Mouse (Mus musculus): Measurements from ENCODE around the gene Heca.
A peak's percentile ranks its signal among the peaks of the same experiment; 100 is the strongest.
"Not testable (repeated sequence)": the region's sequence is repeated elsewhere in the genome, so short reads cannot be mapped to it uniquely, and the experiment has no call there.

Heca gene

DNA sequence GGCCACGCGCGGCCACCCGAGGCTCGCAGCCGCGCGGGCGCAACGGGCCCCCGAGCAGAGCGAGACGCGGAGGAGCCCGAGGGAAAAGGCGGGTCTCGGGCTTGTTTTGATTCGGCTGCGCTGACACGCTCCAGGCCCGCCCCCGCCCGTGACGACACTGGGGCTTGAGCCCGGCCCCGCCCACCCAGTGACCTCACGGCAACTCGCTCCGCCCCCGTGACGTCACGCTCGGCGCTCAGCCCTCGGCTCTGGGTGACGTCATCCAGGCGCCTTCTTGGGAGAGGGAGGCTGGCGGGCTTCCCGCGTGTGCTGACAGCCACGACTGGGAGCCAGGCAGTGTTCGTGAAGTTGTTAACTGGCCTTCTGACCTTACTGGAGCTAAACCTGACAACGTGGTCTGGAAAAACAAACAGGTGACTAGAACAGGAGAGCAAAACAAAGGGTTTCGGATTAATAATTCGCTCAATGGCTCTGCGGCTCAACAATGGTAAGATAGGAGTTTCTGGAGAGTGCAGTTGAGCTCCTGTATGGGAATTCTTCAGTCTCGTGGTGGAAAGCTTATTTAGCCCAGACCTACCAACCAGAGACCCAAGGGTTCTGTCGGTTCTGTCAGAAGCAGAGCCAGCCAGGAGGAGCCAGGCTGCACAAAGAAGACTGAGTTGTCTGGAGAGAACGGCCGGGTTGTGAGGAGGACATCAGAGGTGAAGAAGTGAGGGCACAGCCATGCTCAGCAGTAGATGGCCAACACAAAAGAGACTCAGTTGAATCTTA is at the start of gene Heca:
Gene Heca (minus strand): TSS at position 108 of the 771 bp plus-strand sequence.
- DNase-seq (ENCODE audit: low read depth) = peak; percentile 88

DNA sequence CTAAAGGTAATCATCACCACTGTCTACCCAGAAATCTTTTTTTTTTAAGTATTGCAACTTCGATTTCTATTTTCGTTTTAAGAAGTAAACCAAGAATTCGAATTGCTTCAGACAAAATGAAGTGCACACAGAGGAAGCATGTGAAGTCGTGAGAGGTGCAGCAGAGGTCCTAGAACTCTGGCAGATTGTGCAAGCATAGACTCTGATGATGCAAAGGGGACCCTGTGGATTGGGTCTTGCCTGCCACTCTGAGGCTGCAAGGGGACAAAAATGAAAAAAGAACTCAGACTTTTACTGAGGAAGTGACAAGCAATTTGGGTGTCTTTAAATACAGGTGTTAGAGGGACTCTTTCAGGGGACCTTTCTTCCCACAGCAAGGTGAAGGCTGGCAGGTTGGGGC is 42.7 kb upstream of the Heca start:
- DNase-seq (ENCODE audit: low read depth) = no peak

- no peak for DNase-seq (ENCODE audit: low read depth)
Observed at GRCm38 (mm10) chr10:17989136-17989535, 41.3 kb upstream of the Heca start.

DNA sequence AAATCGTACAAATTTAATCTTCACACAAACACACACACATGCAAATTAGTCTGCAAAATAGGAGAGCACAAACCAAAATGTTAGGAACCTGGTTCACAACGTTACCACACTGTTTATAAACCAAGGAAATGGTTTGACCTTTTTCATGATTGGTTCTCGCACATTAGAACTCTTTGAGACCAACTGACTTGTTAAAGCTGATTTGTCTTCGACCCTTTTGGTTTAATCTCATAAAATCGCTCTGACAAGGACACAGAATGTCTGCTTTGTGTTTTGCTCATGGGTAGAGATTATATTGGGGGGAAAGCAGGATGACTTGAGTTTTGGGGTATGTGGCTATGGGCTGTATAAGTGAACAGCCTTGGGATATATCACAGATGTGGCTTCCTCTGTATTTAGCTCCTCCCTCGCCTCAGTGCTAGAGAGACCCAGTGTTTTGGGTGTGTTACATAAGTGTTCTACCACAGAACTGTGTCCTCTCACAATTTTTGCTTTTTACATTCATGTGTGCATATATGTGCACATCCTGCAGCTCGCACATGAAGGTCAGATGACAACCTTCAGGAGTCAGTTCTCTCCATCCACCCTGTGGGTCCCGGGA is 40.1 kb upstream of the Heca start:
- no peak for DNase-seq (ENCODE audit: low read depth)

GRCm38 (mm10) chr10:17983313-17983712 is 35.4 kb upstream of the Heca start:
- DNase-seq (ENCODE audit: low read depth) = no peak

DNA sequence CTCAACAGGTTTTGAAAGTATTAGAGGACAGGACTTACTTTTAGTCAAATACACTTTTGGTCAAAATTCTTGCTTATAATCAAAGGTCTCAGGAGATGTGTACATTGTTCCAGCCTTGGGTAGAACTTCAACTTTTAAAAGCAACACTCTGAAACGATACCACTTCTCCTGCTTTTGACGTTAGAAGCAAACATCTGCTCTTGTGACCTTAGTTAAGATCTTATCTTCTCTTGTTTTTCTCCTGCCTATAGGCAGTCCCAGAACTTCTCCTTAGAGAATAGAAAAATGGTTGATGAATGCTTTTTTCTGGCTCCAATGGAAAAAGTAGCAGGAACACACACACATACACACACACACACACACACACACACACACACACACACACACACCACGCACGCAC is 18.2 kb upstream of the Heca start:
- DNase-seq (ENCODE audit: low read depth) = no peak

DNA sequence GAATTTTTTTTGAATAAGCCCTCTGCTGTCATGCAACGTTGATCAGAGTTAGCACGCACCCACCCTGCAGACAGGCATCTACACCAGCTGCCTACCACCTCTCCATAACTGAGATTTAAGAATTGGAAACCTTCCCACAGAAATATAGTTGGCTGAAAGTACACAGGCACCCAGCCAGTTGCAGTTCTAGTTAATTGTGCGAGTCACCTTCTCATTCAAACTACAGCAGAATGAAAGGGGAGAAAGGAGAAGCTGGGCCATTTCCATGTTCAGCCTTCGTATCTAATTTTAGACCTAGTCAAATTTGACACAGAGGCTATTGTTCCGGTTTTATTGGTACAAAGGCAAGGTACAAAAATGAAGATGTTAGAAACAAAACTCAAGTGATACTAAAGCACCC is 2.9 kb upstream of the Heca start:
- no peak for DNase-seq (ENCODE audit: low read depth)

DNA sequence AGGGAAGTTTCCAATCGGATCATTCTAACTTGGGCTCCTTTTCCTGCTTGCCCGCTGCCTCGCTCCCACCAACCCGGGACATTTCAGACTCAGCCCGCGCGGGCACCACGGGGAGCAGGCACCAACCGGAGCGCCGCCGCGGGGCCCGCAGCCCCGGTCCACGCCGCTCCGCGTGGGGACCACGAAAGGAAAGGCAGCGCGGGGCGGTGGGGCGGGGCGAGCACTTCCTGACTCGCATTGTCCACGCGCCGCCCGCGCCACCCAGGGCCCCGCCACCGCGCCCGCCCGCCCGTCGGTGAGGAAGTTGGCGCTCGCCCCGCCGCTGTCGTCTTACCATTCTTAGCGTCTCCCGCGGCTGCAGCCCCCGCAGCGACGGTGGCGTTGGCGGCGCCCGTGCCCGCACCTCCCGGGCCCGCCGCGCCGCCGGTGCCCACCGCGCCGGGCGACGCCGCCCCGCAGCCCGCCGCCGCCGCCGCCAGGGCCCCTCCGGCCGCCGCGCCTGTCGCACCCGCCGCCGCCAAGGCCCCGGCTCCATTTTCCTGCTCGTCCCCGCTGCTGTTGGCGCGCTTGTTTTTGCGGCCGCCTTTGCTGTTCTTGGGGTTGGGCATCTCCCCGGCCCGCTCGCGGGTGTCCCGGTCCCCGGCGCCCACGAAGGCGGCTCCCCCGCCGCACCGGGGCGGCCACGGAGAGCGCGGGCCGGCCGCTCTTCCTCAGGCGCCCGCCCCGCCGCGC is 526 bp downstream of the Heca start:
- DNase-seq (ENCODE audit: low read depth) = peak; percentile 24

DNA sequence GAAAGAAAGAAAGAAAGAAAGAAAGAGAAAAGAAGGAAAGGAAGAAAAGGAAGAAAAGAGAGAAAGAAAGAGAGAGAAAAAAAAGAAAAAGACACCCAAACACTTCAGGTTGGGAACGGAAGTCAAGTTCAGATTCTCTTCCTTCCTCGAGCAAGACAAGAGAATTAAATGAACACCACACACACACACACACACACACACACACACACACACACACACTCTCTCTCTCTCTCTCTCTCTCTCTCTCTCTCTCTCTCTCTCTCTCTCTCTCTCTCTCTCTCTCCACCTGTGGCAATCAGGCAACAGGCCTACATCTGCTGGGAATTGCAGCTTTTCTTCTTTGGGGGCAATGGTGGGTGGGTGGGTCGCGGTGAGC is 1.1 kb downstream of the Heca start:
- not testable (repeated sequence) for DNase-seq (ENCODE audit: low read depth)

DNA sequence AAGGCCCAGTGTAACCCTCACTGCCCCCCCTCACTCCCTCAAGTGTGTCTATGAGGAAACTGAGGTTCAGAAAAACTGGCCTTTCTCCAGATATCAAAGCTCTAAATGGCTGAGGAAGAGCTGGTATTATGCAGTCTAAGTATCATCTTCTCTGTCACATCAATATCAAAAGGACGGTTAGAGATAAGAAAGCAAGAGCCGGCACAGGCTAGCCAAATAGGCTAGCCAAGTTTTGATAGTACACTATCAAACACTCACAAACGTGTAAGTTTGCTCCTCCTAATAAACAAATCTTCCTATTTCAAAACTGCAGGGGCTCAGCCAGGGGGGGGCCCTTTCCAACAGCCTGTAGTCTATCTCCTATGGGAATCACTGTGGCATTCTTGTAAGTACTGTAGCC is 1.8 kb downstream of the Heca start:
- no peak for DNase-seq (ENCODE audit: low read depth)

GRCm38 (mm10) chr10:17933622-17934021 is 14.2 kb downstream of the Heca start:
- DNase-seq (ENCODE audit: low read depth) = no peak

DNA sequence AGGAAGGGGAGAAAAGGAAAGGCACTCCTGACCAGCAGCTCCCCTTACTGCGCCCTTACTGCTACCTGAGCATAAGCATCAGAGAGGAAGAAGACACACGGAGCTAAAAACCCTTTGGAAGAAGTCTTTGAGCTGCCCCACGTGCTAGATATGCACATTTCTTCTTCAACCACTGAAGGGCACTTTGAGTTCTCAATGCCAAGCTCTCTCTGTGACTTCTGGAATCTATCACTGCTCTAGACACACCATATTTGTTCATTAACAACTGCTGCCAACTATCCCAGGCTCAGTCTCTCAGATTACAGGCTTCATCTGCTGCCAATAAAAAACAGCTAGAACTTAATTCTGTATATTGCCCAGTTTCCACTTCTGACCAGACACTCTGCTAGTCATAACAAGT is 15.7 kb downstream of the Heca start:
- no peak for DNase-seq (ENCODE audit: low read depth)

DNA sequence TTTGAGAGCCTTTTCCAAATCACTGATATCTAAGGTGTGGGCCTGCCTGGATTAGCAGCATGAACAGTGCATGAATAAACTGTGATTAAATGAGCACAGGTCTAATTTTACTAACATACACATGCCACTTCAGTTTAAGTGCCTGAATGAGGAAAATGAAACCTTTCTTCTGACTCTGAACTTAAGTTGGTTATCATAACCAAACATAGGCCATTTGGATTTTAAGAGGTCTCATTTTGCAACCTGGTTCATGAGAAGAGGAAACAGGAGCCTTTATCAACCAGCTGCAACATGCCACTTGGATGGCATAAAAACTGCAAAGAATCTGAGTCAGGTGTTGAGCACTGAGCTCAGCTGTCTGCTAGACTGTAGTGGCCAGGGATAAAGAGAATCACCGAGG is 16.7 kb downstream of the Heca start:
- DNase-seq (ENCODE audit: low read depth) = no peak

DNA sequence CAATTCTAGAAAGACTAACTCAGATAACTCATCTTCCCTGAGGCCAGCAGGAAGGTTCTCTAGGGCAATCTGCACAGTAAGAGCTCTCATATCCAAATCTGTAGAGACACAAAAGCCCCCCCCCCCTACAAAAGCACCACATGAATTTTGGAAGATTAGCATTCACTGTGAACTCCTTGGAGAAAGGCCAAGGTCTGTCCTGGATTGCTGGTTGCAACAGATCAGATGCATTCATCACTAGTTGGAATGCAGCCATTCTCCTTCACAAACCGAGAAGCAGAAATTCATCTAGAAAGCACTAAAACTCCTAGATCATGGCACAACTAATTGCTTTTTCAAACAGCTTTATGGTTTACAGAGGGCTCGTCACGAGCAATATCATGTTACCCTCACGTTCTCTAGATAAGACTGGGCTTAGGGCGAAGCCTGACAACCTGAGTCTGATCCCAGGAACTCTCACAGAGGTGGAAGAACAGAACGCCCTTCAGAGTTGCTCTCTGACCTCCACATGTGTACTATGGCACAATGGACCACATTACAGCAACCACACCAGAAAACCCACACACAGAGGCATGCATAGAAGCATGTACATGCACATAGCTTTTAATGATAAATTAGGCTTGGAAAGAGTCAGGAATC is 17.3 kb downstream of the Heca start:
- no peak for DNase-seq (ENCODE audit: low read depth)

- no peak for DNase-seq (ENCODE audit: low read depth)
Observed at GRCm38 (mm10) chr10:17925200-17925599, 22.7 kb downstream of the Heca start.

- DNase-seq (ENCODE audit: low read depth) = no peak
Observed at GRCm38 (mm10) chr10:17924166-17924565, 23.7 kb downstream of the Heca start.

GRCm38 (mm10) chr10:17921381-17921780 is 26.5 kb downstream of the Heca start:
- no peak for DNase-seq (ENCODE audit: low read depth)

DNA sequence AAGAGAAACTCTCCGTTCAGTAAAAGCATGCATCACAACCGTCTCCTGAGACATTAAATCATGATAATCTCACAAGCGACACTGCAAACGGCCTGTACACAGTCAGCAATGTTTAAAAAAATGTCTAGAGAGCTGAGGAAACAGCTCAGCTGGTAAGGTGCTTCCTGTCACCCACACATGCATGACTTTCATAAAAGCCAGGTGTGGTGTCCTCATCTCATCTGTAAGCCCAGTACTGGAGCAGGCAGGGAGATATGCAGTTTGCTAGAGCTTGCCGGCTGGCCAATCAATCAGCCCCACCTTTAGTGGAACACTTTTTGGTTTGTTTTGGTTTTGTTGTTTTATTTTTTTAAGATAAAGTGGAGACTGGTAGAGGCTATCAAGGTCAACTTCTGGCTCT is 27.9 kb downstream of the Heca start:
- peak; percentile 6 for DNase-seq (ENCODE audit: low read depth)

DNA sequence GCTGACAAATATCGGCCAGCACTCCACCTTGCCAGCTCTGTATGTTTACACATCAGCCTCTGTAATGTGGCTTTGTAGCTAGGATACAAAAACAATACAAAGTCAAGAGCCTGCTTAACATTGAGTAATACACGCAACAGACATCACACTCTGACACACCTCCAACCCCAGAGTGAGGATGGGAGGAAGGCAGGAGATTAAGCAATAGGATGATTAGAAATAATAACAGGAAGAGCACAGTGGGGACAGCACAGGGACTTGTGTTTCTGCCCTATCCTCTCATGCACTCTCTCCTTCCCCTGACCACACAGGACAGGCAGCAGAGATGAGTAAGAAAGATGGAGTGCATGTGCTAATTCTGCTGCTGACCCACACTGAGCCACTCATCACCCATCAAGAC is 28.8 kb downstream of the Heca start:
- DNase-seq (ENCODE audit: low read depth) = peak; percentile 13

DNA sequence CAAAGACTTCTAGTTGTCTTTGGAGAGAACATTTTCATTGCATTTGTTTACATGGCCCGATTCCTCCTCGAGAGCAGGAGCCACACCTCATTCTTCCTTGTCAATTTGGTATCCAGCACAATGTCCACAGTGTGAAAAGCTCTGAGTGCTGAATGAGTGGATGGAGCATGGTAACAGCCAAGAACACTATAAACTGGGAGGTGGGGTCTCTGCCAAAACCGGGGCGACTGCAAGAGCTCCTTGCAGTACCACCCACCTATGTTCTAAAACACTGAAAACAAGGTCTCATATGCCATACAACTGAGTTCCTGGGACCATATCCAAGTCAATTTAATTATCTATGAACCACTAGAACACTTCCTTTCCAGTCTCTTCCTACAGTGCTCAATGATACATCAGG is 39.1 kb downstream of the Heca start:
- no peak for DNase-seq (ENCODE audit: low read depth)

- DNase-seq (ENCODE audit: low read depth) = not testable (repeated sequence)
Observed at GRCm38 (mm10) chr10:17906405-17906804, 41.5 kb downstream of the Heca start.

GRCm38 (mm10) chr10:17903449-17903848 is 44.4 kb downstream of the Heca start:
- no peak for DNase-seq (ENCODE audit: low read depth)

GRCm38 (mm10) chr10:17880724-17881123 is 67.1 kb downstream of the Heca start:
- DNase-seq (ENCODE audit: low read depth) = no peak
